Mouse (Mus musculus) midbrain, postnatal 0 days (tissue): ENCODE data around the gene Art3. TPM values are rescaled to one million over a fixed set of nuclear protein-coding genes. Genes with fewer than 3 reads are reported as not detected.

Experiments
- ATAC-seq: fragments of 200-750 bp; cut with Nextera tagmentation; 2 replicates; pipeline ENCODE4 v1.8.0; 2017; ENCODE audit warnings: moderate number of reproducible peaks, mild to moderate bottlenecking, moderate TSS enrichment, moderate library complexity; ENCODE audit not compliant: low FRiP score
- DNase-seq: peaks from one replicate; pipeline ENCODE4 v3.0.0-alpha.2; 2015; ENCODE audit warnings: low spot score
- H3K27ac ChIP-seq: fragments of 300-500 bp; sonication (generic); 2 replicates; pipeline ENCODE4 v1.5.1; 2014; ENCODE audit warnings: low read depth, mild to moderate bottlenecking, low read length, mixed read lengths
- H3K27me3 ChIP-seq: fragments of 300-500 bp; sonication (generic); 2 replicates; pipeline ENCODE4 v1.6.1; 2014; ENCODE audit warnings: low read length, control low read depth, mixed read lengths; ENCODE audit not compliant: insufficient read depth
- H3K36me3 ChIP-seq: fragments of 300-500 bp; sonication (generic); 2 replicates; pipeline ENCODE4 v1.6.1; 2014; ENCODE audit warnings: low read length, control low read depth, mixed read lengths; ENCODE audit not compliant: insufficient read depth
- H3K4me1 ChIP-seq: fragments of 300-500 bp; sonication (generic); 2 replicates; pipeline ENCODE4 v1.6.1; 2014; ENCODE audit warnings: mild to moderate bottlenecking, control low read depth, antibody characterized with exemption, low read length, mixed read lengths; ENCODE audit not compliant: insufficient read depth
- H3K4me2 ChIP-seq: fragments of 300-500 bp; sonication (generic); 2 replicates; pipeline ENCODE4 v1.6.1; 2014; ENCODE audit warnings: low read depth, mild to moderate bottlenecking, low read length, mixed read lengths; ENCODE audit not compliant: poor library complexity, severe bottlenecking
- H3K4me3 ChIP-seq: fragments of 300-500 bp; sonication (generic); 2 replicates; pipeline ENCODE4 v1.5.1; 2014; ENCODE audit warnings: low read depth, mild to moderate bottlenecking, low read length, moderate library complexity
- H3K9ac ChIP-seq: fragments of 300-500 bp; sonication (generic); replicated peaks from 2 replicates; pipeline ENCODE4 v1.6.1; 2014; ENCODE audit warnings: mild to moderate bottlenecking, low read length, moderate library complexity, mixed read lengths; ENCODE audit not compliant: poor library complexity, severe bottlenecking
- H3K9me3 ChIP-seq: fragments of 300-500 bp; sonication (generic); 2 replicates; pipeline ENCODE4 v1.6.1; 2016; ENCODE audit warnings: low read length, control low read depth
- CTCF ChIP-seq: IDR thresholded peaks from 2 replicates; pipeline ENCODE4 v1.5.1; 2016; ENCODE audit warnings: antibody characterized with exemption, mild to moderate bottlenecking
- WGBS: fragments of 180-500 bp; shearing (Covaris S2); extraction: QIAGEN DNeasy Blood & Tissue Kit; methylation state at CpG from one replicate; pipeline ENCODE4 v1.1.7; 2014; 5-methylcytosine and 5-hydroxymethylcytosine counted together
- polyA plus RNA-seq: library from polyadenylated mRNA; unstranded; fragments of >200 nt; fragmentation: Nextera tagmentation; extraction: Ambion mirVana; gene quantifications from 2 replicates; pipeline ENCODE4 v1.2.1, GENCODE M21; 2015
- total RNA-seq: library from RNA; depleted of rRNA; stranded (reverse); fragments of >200 nt; gene quantifications from 2 replicates; pipeline ENCODE4 v1.2.3, GENCODE M21; 2014; rRNA removed

Art3 gene
- 4.2 and 4.7 TPM in 2 replicates for total RNA-seq
- polyA plus RNA-seq, result 5.5 and 7.1 TPM in 2 replicates

GRCm38 (mm10) chr5:92331635-92332338 lies at the start of gene Art3:
Gene Art3 (plus strand): TSS chr5:92331827.
- DNase-seq (no peak), ATAC-seq (no peak)
- Histone ChIP-seq H3K4me3 (no peak within 1 kb of the TSS), H3K9ac (no peak within 1 kb of the TSS), H3K36me3 (no peaks in the 10 kb centered on the region), H3K4me1 (no peaks in the 10 kb centered on the region), H3K27me3 (no peaks in the 10 kb centered on the region), H3K27ac (no peak within 1 kb of the TSS), H3K9me3 (no peaks in the 10 kb centered on the region), H3K4me2 (0 out of 2 replicates have a peak within 1 kb of the TSS, but pooled peaks have one; percentile 9)
- 96% methylated on average over 17 of the region's 17 CpGs for WGBS
- TF ChIP-seq CTCF, result no peak

DNA sequence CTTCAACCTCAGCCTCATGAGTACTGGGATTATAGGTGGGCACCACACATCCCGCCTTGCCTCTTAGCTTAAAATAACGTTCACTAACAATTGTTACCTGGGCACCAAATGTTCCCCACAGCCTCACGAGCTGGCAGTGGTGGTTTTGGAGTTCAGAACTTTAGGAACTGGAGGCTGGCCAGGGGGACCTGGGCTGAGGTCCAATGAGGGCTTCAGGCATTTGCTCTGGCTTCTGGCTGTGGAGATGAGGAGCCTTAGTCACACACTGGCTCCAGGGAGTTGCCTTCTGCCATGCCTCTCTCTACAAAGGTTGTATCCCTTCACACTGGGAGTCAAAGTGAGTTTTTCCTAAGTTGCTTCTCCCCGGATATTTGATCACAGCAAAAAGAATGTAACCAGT lies 49.1 kb upstream of the Art3 start:
- WGBS, result 76% methylated on average over 4 of the region's 4 CpGs
- H3K4me3 ChIP-seq, result no peak overlapping the region
- peak; percentile 16 for DNase-seq

GRCm38 (mm10) chr5:92283107-92283506 lies 48.5 kb upstream of the Art3 start:
- no peak for ATAC-seq
- no peak for DNase-seq
- Histone ChIP-seq H3K9me3 (no peaks in the 10 kb centered on the region), H3K4me1 (no peaks in the 10 kb centered on the region), H3K4me2 (no peak overlapping the region), H3K4me3 (no peak overlapping the region), H3K36me3 (peaks cover 32% of the 10 kb centered on the region), H3K9ac (no peak overlapping the region), H3K27ac (no peak overlapping the region), H3K27me3 (no peaks in the 10 kb centered on the region)
- TF ChIP-seq CTCF, result no peak
- 69% methylated on average over 3 of the region's 3 CpGs for WGBS

More for the DNA sequence above, 49.1 kb upstream of the Art3 start:
- no peak for TF ChIP-seq CTCF
- Histone ChIP-seq H3K36me3 (peaks cover 26% of the 10 kb centered on the region), H3K9ac (no peak overlapping the region), H3K4me2 (no peak overlapping the region), H3K27me3 (no peaks in the 10 kb centered on the region), H3K4me1 (no peaks in the 10 kb centered on the region), H3K9me3 (no peaks in the 10 kb centered on the region), H3K27ac (no peak overlapping the region)
- ATAC-seq, result no peak

- Histone ChIP-seq H3K4me2 (no peak overlapping the region), H3K36me3 (peaks cover 76% of the 10 kb centered on the region), H3K27ac (no peak overlapping the region), H3K9ac (no peak overlapping the region), H3K9me3 (no peaks in the 10 kb centered on the region), H3K4me3 (no peak overlapping the region), H3K27me3 (no peaks in the 10 kb centered on the region), H3K4me1 (no peaks in the 10 kb centered on the region)
- DNase-seq (no peak), ATAC-seq (no peak)
- no peak for TF ChIP-seq CTCF
- 83% methylated on average over 6 of the region's 6 CpGs for WGBS
These were observed 43.8 kb upstream of the Art3 start for GRCm38 (mm10) chr5:92287840-92288239.

GRCm38 (mm10) chr5:92291652-92292414 lies 39.8 kb upstream of the Art3 start:
- H3K36me3 ChIP-seq, result peaks cover 81% of the 10 kb centered on the region
- DNase-seq (no peak), ATAC-seq (no peak)
- 94% methylated on average over 6 of the region's 6 CpGs for WGBS
- no peak overlapping the region for H3K9ac ChIP-seq
- no peaks in the 10 kb centered on the region for H3K4me1 ChIP-seq
- no peak overlapping the region for H3K4me2 ChIP-seq
- H3K4me3 ChIP-seq, result no peak overlapping the region
- H3K27ac ChIP-seq, result no peak overlapping the region
- no peaks in the 10 kb centered on the region for H3K9me3 ChIP-seq
- no peak for TF ChIP-seq CTCF
- H3K27me3 ChIP-seq, result no peaks in the 10 kb centered on the region

GRCm38 (mm10) chr5:92294525-92294924 lies 37.1 kb upstream of the Art3 start:
- DNase-seq (no peak), ATAC-seq (no peak)
- Histone ChIP-seq H3K27ac (no peak overlapping the region), H3K9ac (no peak overlapping the region), H3K4me2 (no peak overlapping the region), H3K4me1 (no peaks in the 10 kb centered on the region), H3K36me3 (peaks cover 77% of the 10 kb centered on the region), H3K4me3 (no peak overlapping the region), H3K27me3 (no peaks in the 10 kb centered on the region), H3K9me3 (no peaks in the 10 kb centered on the region)
- TF ChIP-seq CTCF, result no peak
- WGBS, result 94% methylated on average over 2 of the region's 2 CpGs
